Mouse (Mus musculus) stomach, embryonic 15.5 days (tissue): ENCODE measurements around the gene Tlx1. TPM values are rescaled to one million over a fixed set of nuclear protein-coding genes. Genes with fewer than 3 reads are reported as not detected.

Experiments used
- ATAC-seq: fragments of 200-750 bp; cut with Nextera tagmentation; 2 replicates; pipeline ENCODE4 v1.8.0; 2017; ENCODE audit warnings: low read depth, moderate number of reproducible peaks, moderate TSS enrichment; ENCODE audit not compliant: insufficient read depth, low FRiP score
- H3K27ac ChIP-seq: fragments of 300-500 bp; sonication (generic); 2 replicates; pipeline ENCODE4 v1.5.1; 2015; ENCODE audit warnings: mild to moderate bottlenecking, inconsistent platforms
- H3K27me3 ChIP-seq: fragments of 300-500 bp; sonication (generic); replicated peaks from 2 replicates; pipeline ENCODE4 v1.6.1; 2015; ENCODE audit warnings: inconsistent platforms
- H3K36me3 ChIP-seq: fragments of 300-500 bp; sonication (generic); 2 replicates; pipeline ENCODE4 v1.6.1; 2015; ENCODE audit warnings: inconsistent platforms
- H3K4me1 ChIP-seq: fragments of 300-500 bp; sonication (generic); 2 replicates; pipeline ENCODE4 v1.6.1; 2015; ENCODE audit warnings: inconsistent platforms
- H3K4me2 ChIP-seq: fragments of 300-500 bp; sonication (generic); 2 replicates; pipeline ENCODE4 v1.6.1; 2015; ENCODE audit warnings: mild to moderate bottlenecking, inconsistent platforms
- H3K4me3 ChIP-seq: fragments of 300-500 bp; sonication (generic); replicated peaks from 2 replicates; pipeline ENCODE4 v1.5.1; 2015; ENCODE audit warnings: inconsistent platforms
- H3K9ac ChIP-seq: fragments of 300-500 bp; sonication (generic); 2 replicates; pipeline ENCODE4 v1.6.1; 2015; ENCODE audit warnings: inconsistent platforms
- H3K9me3 ChIP-seq: fragments of 300-500 bp; sonication (generic); 2 replicates; pipeline ENCODE4 v1.6.1; 2016; ENCODE audit warnings: inconsistent platforms
- WGBS: fragments of 180-500 bp; shearing (Covaris S2); methylation state at CpG from one replicate; pipeline ENCODE4 v1.1.7; 2015; 5-methylcytosine and 5-hydroxymethylcytosine counted together
- polyA plus RNA-seq: library from polyadenylated mRNA; unstranded; fragments of >200 nt; fragmentation: Nextera tagmentation; extraction: Ambion mirVana; gene quantifications from 2 replicates; pipeline ENCODE4 v1.2.1, GENCODE M21; 2015

Gene Tlx1
- polyA plus RNA-seq, 1 experiment from 2014 or later = 5.4 TPM

DNA sequence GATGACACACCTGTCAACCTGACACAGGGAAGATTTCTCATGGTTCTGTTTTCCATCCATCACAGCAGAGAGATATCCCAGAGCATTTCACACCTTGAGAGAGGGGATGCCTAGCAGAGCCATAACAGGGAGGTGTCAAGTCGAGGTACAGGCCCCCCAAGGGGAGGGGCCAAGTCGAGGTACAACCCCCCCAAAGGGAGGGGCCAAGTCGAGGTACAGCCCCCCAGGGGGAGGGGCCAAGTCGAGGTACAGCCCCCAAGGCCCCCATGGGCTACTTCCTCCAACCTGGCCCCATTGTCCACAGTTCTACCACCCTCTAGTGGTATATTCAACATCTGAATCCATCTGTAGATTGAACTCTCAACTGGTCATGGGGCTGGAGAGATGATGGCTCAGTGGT is 44.2 kb downstream of the Tlx1 start:
- H3K4me1 ChIP-seq = no peaks in the 10 kb centered on the region
- H3K4me2 ChIP-seq = no peak overlapping the region
- H3K36me3 ChIP-seq = no peaks in the 10 kb centered on the region
- H3K27ac ChIP-seq = no peak overlapping the region
- no peak for ATAC-seq
- WGBS = 27% methylated on average over 4 of the region's 4 CpGs
- no peak overlapping the region for H3K9ac ChIP-seq
- H3K9me3 ChIP-seq = no peaks in the 10 kb centered on the region
- H3K4me3 ChIP-seq = no peak overlapping the region
- no peaks in the 10 kb centered on the region for H3K27me3 ChIP-seq

GRCm38 (mm10) chr19:45196967-45197366 is 46.5 kb downstream of the Tlx1 start:
- Histone ChIP-seq H3K4me2 (no peak overlapping the region), H3K27me3 (no peaks in the 10 kb centered on the region), H3K9me3 (no peaks in the 10 kb centered on the region), H3K4me3 (no peak overlapping the region), H3K27ac (no peak overlapping the region), H3K9ac (no peak overlapping the region), H3K4me1 (no peaks in the 10 kb centered on the region), H3K36me3 (no peaks in the 10 kb centered on the region)
- ATAC-seq = no peak
- WGBS = 85% methylated on average over 8 of the region's 8 CpGs

- WGBS = 78% methylated on average over 3 of the region's 3 CpGs
- H3K36me3 ChIP-seq = no peaks in the 10 kb centered on the region
- H3K4me3 ChIP-seq = no peak overlapping the region
- no peaks in the 10 kb centered on the region for H3K9me3 ChIP-seq
- H3K27me3 ChIP-seq = 0 out of 2 replicates have a peak, but pooled peaks cover 3% of the 10 kb centered on the region
- no peak overlapping the region for H3K27ac ChIP-seq
- no peak overlapping the region for H3K4me2 ChIP-seq
- no peak for ATAC-seq
- no peak overlapping the region for H3K9ac ChIP-seq
- peaks cover 8% of the 10 kb centered on the region for H3K4me1 ChIP-seq
Observed at GRCm38 (mm10) chr19:45205311-45206105, 55.0 kb downstream of the Tlx1 start.

Other genes starting within 250 kb of the Tlx1 start
- 33.0 and 35.1 TPM in 2 replicates for gene Slf2, start 219.5 kb upstream of the Tlx1 start, polyA plus RNA-seq
- gene Sema4g, start 161.6 kb upstream of the Tlx1 start, polyA plus RNA-seq = 6.5 and 7.4 TPM in 2 replicates
- gene Twnk, start 145.0 kb upstream of the Tlx1 start, polyA plus RNA-seq = 18.3 and 19.8 TPM in 2 replicates
- 70.4 and 71.2 TPM in 2 replicates for gene Mrpl43, start 144.2 kb upstream of the Tlx1 start, polyA plus RNA-seq
- 65.5 and 69.9 TPM in 2 replicates for gene Lzts2, start 136.3 kb upstream of the Tlx1 start, polyA plus RNA-seq
- 0.27 and 0.33 TPM in 2 replicates for gene Pdzd7, start 105.0 kb upstream of the Tlx1 start, polyA plus RNA-seq
- gene Sfxn3, start 103.2 kb upstream of the Tlx1 start, polyA plus RNA-seq = 24.3 and 24.5 TPM in 2 replicates
- 49.2 and 50.1 TPM in 2 replicates for gene Kazald1, start 75.4 kb upstream of the Tlx1 start, polyA plus RNA-seq
- 0.05 TPM in 1 of 2 replicates, not detected in the other for gene Lbx1, start 85.1 kb downstream of the Tlx1 start, polyA plus RNA-seq
- 37.4 and 39.4 TPM in 2 replicates for gene Btrc, start 213.1 kb downstream of the Tlx1 start, polyA plus RNA-seq